Mouse (Mus musculus) cerebellum, adult 2 months (tissue): Measurements from ENCODE around the gene Ltbr.

Source experiments
- CTCF ChIP-seq: fragments of 200-500 bp; IDR thresholded peaks from 2 replicates; pipeline ENCODE4 v1.5.1; 2011; ENCODE audit warnings: low read depth, mild to moderate bottlenecking, control low read depth, low read length, moderate library complexity, borderline replicate concordance; ENCODE audit not compliant: insufficient read depth
- POLR2A ChIP-seq: fragments of 200-500 bp; IDR thresholded peaks from 2 replicates; pipeline ENCODE4 v1.6.1; 2011; ENCODE audit warnings: low read length, control low read depth, borderline replicate concordance; ENCODE audit not compliant: insufficient read depth

GRCm38 (mm10) chr6:125360846-125361245 lies 47.2 kb upstream of the Ltbr start:
- TF ChIP-seq POLR2A = no peak
- no peak for TF ChIP-seq CTCF
